ENCODE assay signal across 8 mouse cellular contexts in the genomic region with DNA sequence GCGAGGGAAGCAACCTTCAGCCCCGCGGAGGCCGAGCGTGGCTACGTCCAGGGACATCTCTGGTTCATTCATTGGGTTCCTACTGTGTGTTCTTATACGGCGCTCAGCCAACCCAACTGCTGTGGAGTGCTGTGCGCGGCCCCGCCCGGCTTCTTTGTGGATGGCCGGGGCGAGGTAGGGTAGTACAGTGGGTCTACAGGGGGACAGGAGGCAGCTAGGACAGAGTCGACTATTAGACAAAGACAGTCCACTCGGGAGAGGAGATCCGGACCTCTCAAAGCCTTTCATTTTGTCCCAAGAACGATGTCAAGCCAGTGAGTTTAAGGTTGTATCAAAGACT. TPM values are rescaled to one million over a fixed set of nuclear protein-coding genes. Genes with fewer than 3 reads are reported as not detected.
A peak's percentile ranks its signal among the peaks of the same experiment; 100 is the strongest.
DNase-seq lines count a peak whose midpoint lies in the region; ATAC-seq and TF ChIP-seq lines count a peak whose summit lies in the region.

No protein-coding gene starts in this region.

- peaks cover 67% of the 10 kb centered on the region for H3K36me3 ChIP-seq in embryonic facial prominence, embryonic 10.5 days (replicated peaks)
- H3K36me3 ChIP-seq in hindbrain, postnatal 0 days (ENCODE audit: insufficient read depth, low read length), result peaks cover 21% of the 10 kb centered on the region
- no peaks in the 10 kb centered on the region for H3K36me3 ChIP-seq in myocyte (ENCODE audit: control insufficient read depth, insufficient read depth)

- peak overlapping the region; percentile 65 for H3K4me2 ChIP-seq in hindbrain, postnatal 0 days (ENCODE audit: low read depth, low read length)
- H3K4me2 ChIP-seq in myocyte (ENCODE audit: low read depth), result peak overlapping the region; percentile 94

- WGBS in embryonic facial prominence, embryonic 10.5 days, result under 1% methylated on average over 18 of the region's 18 CpGs
- WGBS in hindbrain, postnatal 0 days, result 1% methylated on average over 18 of the region's 18 CpGs

- H3K9me3 ChIP-seq in embryonic facial prominence, embryonic 10.5 days, result no peaks in the 10 kb centered on the region
- H3K9me3 ChIP-seq in hindbrain, postnatal 0 days (ENCODE audit: low read length), result no peaks in the 10 kb centered on the region

- peaks cover 28% of the 10 kb centered on the region for H3K4me1 ChIP-seq in embryonic facial prominence, embryonic 10.5 days
- H3K4me1 ChIP-seq in hindbrain, postnatal 0 days (ENCODE audit: insufficient read depth, low read length), result peaks cover 16% of the 10 kb centered on the region

- no peak for DNase-seq in layer of hippocampus, adult 2 months (ENCODE audit: low spot score in 2 of 2)
- DNase-seq in layer of hippocampus, postnatal 14 days (ENCODE audit: low spot score in 2 of 2), result no peak
- no peak for DNase-seq in embryonic facial prominence, embryonic 10.5 days (ENCODE audit: low spot score)
- no peak for DNase-seq in hindbrain, postnatal 0 days (ENCODE audit: low spot score)
- DNase-seq in adipocyte (ENCODE audit: low spot score), result no peak
- DNase-seq in urinary bladder, postnatal 10 days (ENCODE audit: low spot score), result no peak
- no peak for DNase-seq in adrenal gland, adult (ENCODE audit: inconsistent age in 2 of 2, low spot score in 1 of 2)

- H3K27ac ChIP-seq in layer of hippocampus, adult 2 months, result peak overlapping the region; percentile 98
- peak overlapping the region; percentile 85 for H3K27ac ChIP-seq in embryonic facial prominence, embryonic 10.5 days (replicated peaks)
- H3K27ac ChIP-seq in hindbrain, postnatal 0 days, result peak overlapping the region; percentile 88

- peaks cover 6% of the 10 kb centered on the region for H3K79me2 ChIP-seq in myocyte (ENCODE audit: control insufficient read depth, insufficient read depth)

- TF ChIP-seq POLR2A in myocyte (IDR thresholded peaks at IDR 0.05; ENCODE audit: insufficient read length, low read depth), result no peak

- TF ChIP-seq CTCF in layer of hippocampus, adult 2 months (conservative IDR thresholded peaks at IDR 0.05), result no peak; the same call in 1 of the 2 replicates
- no peak for TF ChIP-seq CTCF in hindbrain, postnatal 0 days (IDR thresholded peaks at IDR 0.05; ENCODE audit: low read depth)

- peak overlapping the region; percentile 82 for H3ac ChIP-seq in myocyte (ENCODE audit: control insufficient read depth, insufficient read length)

- H3K4me3 ChIP-seq in layer of hippocampus, adult 2 months, result peak overlapping the region; percentile 76
- H3K4me3 ChIP-seq in embryonic facial prominence, embryonic 10.5 days, result peak overlapping the region; percentile 84
- peak overlapping the region; percentile 84 for H3K4me3 ChIP-seq in hindbrain, postnatal 0 days (ENCODE audit: low read length)
- peak overlapping the region; percentile 70 for H3K4me3 ChIP-seq in myocyte

- no peaks in the 10 kb centered on the region for H3K27me3 ChIP-seq in embryonic facial prominence, embryonic 10.5 days (replicated peaks; ENCODE audit: low read depth, poor library complexity, severe bottlenecking)
- H3K27me3 ChIP-seq in hindbrain, postnatal 0 days (ENCODE audit: insufficient read depth, low read length), result no peaks in the 10 kb centered on the region
- H3K27me3 ChIP-seq in myocyte (ENCODE audit: control insufficient read depth, insufficient read depth, insufficient read length), result no peaks in the 10 kb centered on the region

- peak; percentile 25 for ATAC-seq in hindbrain, postnatal 0 days

- peak overlapping the region; percentile 87 for H3K9ac ChIP-seq in hindbrain, postnatal 0 days (replicated peaks; ENCODE audit: low read length)

TF ChIP-seq in myocyte, 11 proteins besides CTCF, POLR2A, EP300 and RAD21:
- TF ChIP-seq POLR2AphosphoS2 (IDR thresholded peaks at IDR 0.05; ENCODE audit: insufficient read length, low read depth) (peak; percentile 18), USF1 (IDR thresholded peaks at IDR 0.05; ENCODE audit: low read depth) (no peak), CEBPB (IDR thresholded peaks at IDR 0.05; ENCODE audit: insufficient read depth, poor library complexity, severe bottlenecking) (no peak), E2F4 (IDR thresholded peaks at IDR 0.05; ENCODE audit: insufficient read depth) (no peak), MYOD1 (IDR thresholded peaks at IDR 0.05; ENCODE audit: control insufficient read depth in 1 of 3, insufficient read length in 2 of 3, low read depth in 2 of 3) (no peak), SRF (IDR thresholded peaks at IDR 0.05; ENCODE audit: control insufficient read depth, insufficient read length, low read depth) (no peak), TCF12 (IDR thresholded peaks at IDR 0.05; ENCODE audit: insufficient read depth, poor library complexity, severe bottlenecking) (no peak)

RNA-seq across cellular contexts. Expression of a gene that starts 0.5 kb away (rescaled TPM):
- 10 to 100 TPM; 43.6 to 45.0 TPM for total RNA-seq in layer of hippocampus, adult 2 months (2021)
- 10 to 100 TPM; 40.9 to 41.2 TPM for total RNA-seq in layer of hippocampus, postnatal 14 days (2021)
- 47.1 TPM in 2 replicates for polyA plus RNA-seq in embryonic facial prominence, embryonic 10.5 days (2016; fragmentation: Nextera tagmentation; extraction: Ambion mirVana)
- 122 and 135 TPM in 2 replicates for total RNA-seq in hindbrain, postnatal 0 days (2014; rRNA removed)
- polyA plus RNA-seq in hindbrain, postnatal 0 days (2015; fragmentation: Nextera tagmentation; extraction: Ambion mirVana), result 90.6 and 94.9 TPM in 2 replicates
- 46.6 TPM for polyA plus RNA-seq in myocyte (2012; fragmentation: generic; extraction: Trizol)

RNA-seq across cellular contexts. Expression of a gene that starts 0.8 kb away (rescaled TPM):
- total RNA-seq in layer of hippocampus, adult 2 months (2021), result 10 to 100 TPM; 34.3 to 35.8 TPM
- 10 to 100 TPM; 37.7 to 43.4 TPM for total RNA-seq in layer of hippocampus, postnatal 14 days (2021)
- polyA plus RNA-seq in embryonic facial prominence, embryonic 10.5 days (2016; fragmentation: Nextera tagmentation; extraction: Ambion mirVana), result 71.8 and 81.8 TPM in 2 replicates
- 35.7 and 52.7 TPM in 2 replicates for total RNA-seq in hindbrain, postnatal 0 days (2014; rRNA removed)
- 63.5 and 65.0 TPM in 2 replicates for polyA plus RNA-seq in hindbrain, postnatal 0 days (2015; fragmentation: Nextera tagmentation; extraction: Ambion mirVana)
- polyA plus RNA-seq in myocyte (2012; fragmentation: generic; extraction: Trizol), result 38.5 TPM

RNA-seq across cellular contexts. Expression of a gene that starts 8.0 kb away (rescaled TPM):
- total RNA-seq in layer of hippocampus, adult 2 months (2021), result 10 to 100 TPM; 66.9 to 72.7 TPM
- 10 to 100 TPM; 66.9 to 83.2 TPM for total RNA-seq in layer of hippocampus, postnatal 14 days (2021)
- 30.6 and 33.6 TPM in 2 replicates for polyA plus RNA-seq in embryonic facial prominence, embryonic 10.5 days (2016; fragmentation: Nextera tagmentation; extraction: Ambion mirVana)
- 34.9 and 49.5 TPM in 2 replicates for total RNA-seq in hindbrain, postnatal 0 days (2014; rRNA removed)
- polyA plus RNA-seq in hindbrain, postnatal 0 days (2015; fragmentation: Nextera tagmentation; extraction: Ambion mirVana), result 21.4 and 24.3 TPM in 2 replicates
- polyA plus RNA-seq in myocyte (2012; fragmentation: generic; extraction: Trizol), result 12.5 TPM

RNA-seq across cellular contexts. Expression of a gene that starts 8.0 kb away (rescaled TPM):
- total RNA-seq in layer of hippocampus, adult 2 months (2021), result 10 to 100 TPM; 80.4 to 85.1 TPM
- 10 to 100 TPM; 73.0 to 76.3 TPM for total RNA-seq in layer of hippocampus, postnatal 14 days (2021)
- polyA plus RNA-seq in embryonic facial prominence, embryonic 10.5 days (2016; fragmentation: Nextera tagmentation; extraction: Ambion mirVana), result 102 and 105 TPM in 2 replicates
- 37.8 and 58.3 TPM in 2 replicates for total RNA-seq in hindbrain, postnatal 0 days (2014; rRNA removed)
- 124 and 136 TPM in 2 replicates for polyA plus RNA-seq in hindbrain, postnatal 0 days (2015; fragmentation: Nextera tagmentation; extraction: Ambion mirVana)
- 142 TPM for polyA plus RNA-seq in myocyte (2012; fragmentation: generic; extraction: Trizol)

RNA-seq across cellular contexts. Expression of a gene that starts 9.4 kb away (rescaled TPM):
- total RNA-seq in layer of hippocampus, adult 2 months (2021), result 10 to 100 TPM; 60.1 to 63.7 TPM
- 10 to 100 TPM; 48.6 to 53.8 TPM for total RNA-seq in layer of hippocampus, postnatal 14 days (2021)
- polyA plus RNA-seq in embryonic facial prominence, embryonic 10.5 days (2016; fragmentation: Nextera tagmentation; extraction: Ambion mirVana), result 47.3 and 50.1 TPM in 2 replicates
- 66.1 and 67.0 TPM in 2 replicates for total RNA-seq in hindbrain, postnatal 0 days (2014; rRNA removed)
- 92.6 and 95.1 TPM in 2 replicates for polyA plus RNA-seq in hindbrain, postnatal 0 days (2015; fragmentation: Nextera tagmentation; extraction: Ambion mirVana)
- 23.7 TPM for polyA plus RNA-seq in myocyte (2012; fragmentation: generic; extraction: Trizol)
